Mouse (Mus musculus) fibroblast of lung, adult 2 months (primary cell): ENCODE data around the gene Hoxb4.

Experiments
- DNase-seq: peaks from one replicate; pipeline ENCODE4 v3.0.0-alpha.2; 2011; ENCODE audit warnings: low read depth

The Hoxb4 gene

GRCm38 (mm10) chr11:96350791-96351190 lies 32.7 kb downstream of the Hoxb4 start:
- DNase-seq: no peak

- no peak for DNase-seq
These were observed 33.2 kb downstream of the Hoxb4 start for GRCm38 (mm10) chr11:96351312-96351711.

DNA sequence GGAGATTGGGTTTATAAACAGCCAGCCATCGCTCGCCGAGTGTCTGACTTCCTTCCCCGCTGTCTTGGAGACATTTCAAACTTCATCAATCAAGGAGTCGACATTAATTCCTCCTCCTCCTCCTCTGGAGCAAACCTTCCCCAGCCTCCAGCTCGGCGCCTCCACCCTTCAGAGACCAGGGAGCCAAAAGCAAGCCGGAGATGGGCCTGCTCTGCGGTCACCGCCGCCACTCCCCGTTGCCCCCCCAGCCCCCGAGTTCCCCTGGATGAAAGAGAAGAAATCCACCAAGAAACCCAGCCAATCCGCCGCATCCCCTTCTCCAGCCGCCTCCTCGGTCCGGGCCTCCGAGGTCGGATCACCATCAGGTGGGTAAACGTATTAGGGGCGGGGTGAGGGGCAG lies 33.8 kb downstream of the Hoxb4 start:
- no peak for DNase-seq

- no peak for DNase-seq
These were observed 34.8 kb downstream of the Hoxb4 start for GRCm38 (mm10) chr11:96352691-96353521.

GRCm38 (mm10) chr11:96353522-96353841 lies 35.4 kb downstream of the Hoxb4 start:
- DNase-seq: no peak

GRCm38 (mm10) chr11:96353939-96354338 lies 35.9 kb downstream of the Hoxb4 start:
- DNase-seq: no peak

DNA sequence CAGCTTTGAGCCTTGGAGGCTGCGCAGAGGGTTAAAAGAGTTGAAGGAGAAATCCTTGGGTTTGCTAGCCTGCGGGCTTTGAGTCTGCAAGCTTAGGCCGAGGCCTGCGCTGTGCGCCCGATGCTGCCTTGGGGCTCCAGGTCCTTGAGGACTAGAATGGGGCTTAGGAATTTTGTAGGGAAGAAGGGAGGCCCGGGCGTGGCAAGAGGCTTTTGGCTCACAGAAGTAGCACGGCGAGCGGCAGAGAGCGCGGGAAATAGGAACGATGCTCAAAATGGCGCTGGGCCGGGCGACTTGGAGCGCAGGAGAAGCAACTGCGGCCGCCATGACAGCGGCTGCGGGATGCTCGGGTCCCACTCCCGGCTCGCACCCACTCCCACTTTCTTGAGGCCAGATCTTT lies 36.3 kb downstream of the Hoxb4 start:
- no peak for DNase-seq

- DNase-seq: no peak
These were observed 36.8 kb downstream of the Hoxb4 start for GRCm38 (mm10) chr11:96354801-96355311.

- DNase-seq: no peak
These were observed 45.7 kb downstream of the Hoxb4 start for GRCm38 (mm10) chr11:96363807-96364206.

DNA sequence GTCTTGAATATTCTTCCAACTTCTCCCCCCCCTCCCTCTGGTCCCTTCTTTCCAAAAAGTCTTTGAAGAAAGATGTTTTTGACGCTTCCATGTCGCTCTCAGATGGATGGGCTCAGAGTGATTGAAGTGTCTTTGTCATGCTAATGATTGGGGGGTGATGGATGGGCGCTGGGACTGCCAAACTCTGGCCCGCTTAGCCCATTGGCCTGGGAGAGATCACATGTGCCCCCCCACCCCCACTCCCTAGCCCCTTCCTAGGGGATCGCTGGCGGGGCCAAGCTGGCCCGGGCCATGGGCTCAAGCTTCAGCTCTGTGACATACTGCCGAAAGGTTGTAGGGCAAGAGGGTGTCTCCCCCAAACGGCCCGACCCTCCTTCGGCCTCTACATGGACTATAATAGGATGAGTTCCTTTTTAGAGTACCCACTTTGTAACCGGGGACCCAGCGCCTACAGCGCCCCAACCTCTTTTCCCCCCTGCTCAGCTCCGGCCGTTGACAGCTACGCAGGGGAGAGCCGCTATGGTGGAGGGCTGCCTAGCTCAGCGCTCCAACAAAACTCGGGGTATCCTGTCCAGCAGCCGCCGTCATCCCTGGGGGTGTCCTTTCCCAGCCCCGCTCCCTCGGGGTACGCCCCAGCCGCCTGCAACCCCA lies 47.5 kb downstream of the Hoxb4 start, which contains the start of gene Hoxb1:
TSS of gene Hoxb1 (plus strand) at position 312 of the 651 bp plus-strand sequence.
- no peak for DNase-seq

DNA sequence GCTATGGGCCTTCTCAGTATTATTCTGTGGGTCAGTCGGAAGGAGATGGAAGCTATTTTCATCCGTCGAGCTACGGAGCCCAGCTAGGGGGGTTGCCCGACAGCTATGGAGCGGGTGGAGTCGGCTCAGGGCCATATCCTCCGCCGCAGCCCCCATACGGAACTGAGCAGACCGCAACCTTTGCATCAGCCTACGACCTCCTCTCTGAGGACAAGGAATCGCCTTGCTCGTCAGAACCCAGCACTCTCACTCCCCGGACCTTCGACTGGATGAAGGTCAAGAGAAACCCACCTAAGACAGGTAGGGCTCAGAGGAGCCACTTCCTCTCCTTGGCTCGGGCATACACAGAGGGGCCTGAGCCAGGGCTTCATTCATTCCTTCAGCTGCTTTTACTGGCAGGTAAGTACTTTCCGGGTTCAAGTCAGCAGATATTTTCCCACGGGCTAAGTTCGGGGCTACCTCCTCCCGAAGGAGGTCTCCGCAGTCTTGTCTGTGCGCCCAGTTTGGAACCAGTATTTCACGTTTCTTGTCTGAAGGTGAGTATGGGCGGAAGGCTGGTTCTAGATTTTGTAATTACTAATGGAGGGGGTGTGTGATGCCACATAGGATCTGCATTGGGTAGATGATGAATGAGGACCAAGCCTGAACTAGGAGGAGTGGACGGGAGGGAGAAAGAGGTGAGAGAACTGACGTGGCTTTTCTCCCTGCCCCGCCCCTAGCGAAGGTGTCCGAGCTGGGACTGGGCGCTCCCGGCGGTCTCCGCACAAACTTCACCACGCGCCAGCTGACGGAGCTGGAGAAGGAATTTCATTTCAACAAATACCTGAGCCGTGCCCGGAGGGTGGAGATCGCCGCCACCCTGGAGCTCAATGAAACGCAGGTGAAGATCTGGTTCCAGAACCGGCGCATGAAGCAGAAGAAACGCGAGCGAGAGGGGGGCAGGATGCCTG lies 48.3 kb downstream of the Hoxb4 start:
- no peak for DNase-seq

GRCm38 (mm10) chr11:96367141-96367540 lies 49.1 kb downstream of the Hoxb4 start:
- DNase-seq: no peak

DNA sequence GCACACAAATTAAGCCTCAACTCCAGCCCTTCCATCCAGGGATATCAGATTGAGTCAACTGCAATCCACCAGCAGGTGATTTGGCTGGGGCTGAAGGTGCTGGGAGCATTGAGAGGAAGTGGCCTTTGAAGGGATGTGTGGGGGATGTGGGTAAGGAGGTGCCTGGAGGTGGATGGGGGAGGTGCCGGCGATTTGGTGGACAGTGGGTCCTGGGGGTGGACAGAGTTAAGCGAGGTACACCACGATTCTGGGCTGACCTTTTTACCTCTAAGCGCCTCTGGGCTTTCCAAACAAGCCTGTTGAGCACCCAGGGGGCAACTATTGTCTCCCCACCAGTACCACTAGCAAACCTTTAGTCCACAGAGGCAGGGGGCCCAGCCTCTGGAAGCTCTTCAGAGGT lies 50.6 kb downstream of the Hoxb4 start:
- DNase-seq: no peak

DNA sequence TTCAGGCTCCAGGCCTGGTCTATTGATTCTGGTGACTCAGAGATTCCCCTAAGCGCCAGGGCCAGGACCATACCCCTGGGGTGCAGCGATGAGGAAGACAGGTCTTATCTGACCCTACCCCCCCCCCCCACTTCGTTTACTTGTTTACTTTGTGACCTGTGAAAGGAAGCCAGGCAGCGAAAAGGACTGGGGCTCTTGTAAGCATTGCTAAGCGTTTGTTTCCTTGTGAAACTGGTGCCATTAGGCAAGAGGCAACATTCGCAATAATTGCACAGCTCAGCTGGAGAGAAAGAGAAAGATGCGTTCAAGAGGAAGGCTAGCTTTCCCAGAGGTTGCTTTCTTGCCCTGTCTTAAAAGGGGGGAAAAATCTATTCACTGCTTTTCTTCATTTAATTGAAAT lies 51.1 kb downstream of the Hoxb4 start:
- no peak for DNase-seq
